Mouse (Mus musculus): ENCODE measurements around the gene Fkbp11. TPM values are rescaled to one million over a fixed set of nuclear protein-coding genes. Genes with fewer than 3 reads are reported as not detected.
A peak's percentile ranks its signal among the peaks of the same experiment; 100 is the strongest.

The Fkbp11 gene
- total RNA-seq, 2 experiments from 2014 or later: 1.9 to 2.6 TPM

- peak; percentile 96 to 97 for DNase-seq (ENCODE audit: low spot score in 2 of 2)
These were observed 28.6 kb downstream of the Fkbp11 start for GRCm38 (mm10) chr15:98699190-98700105.

DNA sequence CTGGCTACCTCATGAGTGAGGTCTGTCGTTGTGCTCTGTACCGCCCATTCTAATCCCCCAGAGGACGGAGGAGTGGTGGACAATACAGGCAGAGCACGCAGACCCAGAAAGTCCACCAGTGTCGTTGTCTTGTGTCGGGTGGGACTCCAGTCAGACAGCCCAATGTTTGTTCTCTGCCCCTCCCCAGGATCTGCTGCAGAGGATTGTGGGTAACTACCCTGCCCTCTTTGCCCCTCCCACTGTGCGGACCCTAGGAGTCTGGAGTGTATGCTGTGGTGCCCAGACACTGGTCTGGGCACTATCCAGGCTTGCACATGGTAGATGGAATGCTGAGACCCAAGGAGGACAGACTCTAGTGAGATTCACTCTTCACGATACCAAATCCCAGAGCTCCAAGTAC is 31.8 kb downstream of the Fkbp11 start:
- DNase-seq (ENCODE audit: low spot score in 2 of 2): no peak

DNA sequence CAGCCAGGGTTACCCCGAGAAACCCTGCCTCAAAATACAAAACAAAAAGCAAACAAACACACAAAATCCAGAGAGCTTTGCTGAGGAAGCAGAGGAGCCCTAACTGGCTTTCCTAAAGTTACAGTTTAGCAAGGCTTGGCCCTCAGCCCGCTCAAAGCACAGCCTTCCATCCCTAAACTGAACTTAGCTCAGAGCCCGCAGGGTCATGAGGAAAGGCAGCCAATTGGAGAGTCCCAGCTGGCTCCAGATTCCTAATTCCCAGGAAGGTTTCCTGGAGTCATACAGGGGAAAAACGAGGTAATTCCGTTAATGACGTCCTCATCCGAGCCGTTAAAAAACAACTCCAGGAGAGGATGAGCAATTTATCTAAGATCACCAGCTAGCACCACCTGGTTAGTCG is 32.3 kb downstream of the Fkbp11 start:
- no peak for DNase-seq (ENCODE audit: low spot score in 2 of 2)

- no peak for DNase-seq (ENCODE audit: low spot score in 2 of 2)
These were observed 35.8 kb downstream of the Fkbp11 start for GRCm38 (mm10) chr15:98692171-98692715.

DNA sequence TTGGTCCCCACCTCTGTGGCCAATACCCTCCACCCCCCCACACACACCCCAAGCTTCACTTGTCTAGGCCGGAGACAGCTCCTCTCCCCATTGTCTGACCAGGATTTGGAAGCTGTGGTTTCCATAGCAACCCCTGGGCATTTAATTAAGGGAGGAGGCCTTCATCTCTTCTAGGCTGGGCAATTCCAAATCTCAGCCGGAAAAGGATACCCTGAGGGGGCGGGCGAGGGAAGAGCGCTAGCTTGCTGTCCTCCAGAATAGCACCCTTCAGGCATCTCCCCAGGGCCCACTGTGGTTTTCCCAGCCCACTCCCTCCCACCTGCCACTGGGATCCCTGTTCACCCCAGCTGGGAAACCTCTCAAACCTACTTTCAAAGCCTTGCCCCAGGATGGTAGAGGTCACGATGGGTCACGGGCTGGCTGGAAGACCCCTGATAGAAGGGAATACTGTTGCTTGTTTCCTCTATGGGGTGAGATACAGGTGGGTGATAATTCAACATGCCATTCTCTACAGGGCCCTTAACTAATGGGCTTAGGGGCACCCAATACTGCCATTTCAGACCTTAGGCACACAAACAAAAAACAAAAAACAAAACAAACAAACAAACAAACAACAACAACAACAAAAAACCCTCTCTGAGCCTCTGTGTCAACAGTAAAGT is 36.4 kb downstream of the Fkbp11 start:
- peak; percentile 44 to 64 for DNase-seq (ENCODE audit: low spot score in 2 of 2)

- no peak for DNase-seq (ENCODE audit: low spot score in 2 of 2)
These were observed 38.3 kb downstream of the Fkbp11 start for GRCm38 (mm10) chr15:98689682-98690081.

- DNase-seq (ENCODE audit: low spot score in 2 of 2): no peak
These were observed 42.1 kb downstream of the Fkbp11 start for GRCm38 (mm10) chr15:98685926-98686325.

- DNase-seq (ENCODE audit: low spot score in 2 of 2): no peak
These were observed 44.3 kb downstream of the Fkbp11 start for GRCm38 (mm10) chr15:98683746-98684145.

- DNase-seq (ENCODE audit: low spot score in 2 of 2): no peak
These were observed 44.8 kb downstream of the Fkbp11 start for GRCm38 (mm10) chr15:98683177-98683576.

GRCm38 (mm10) chr15:98681633-98682032 is 46.4 kb downstream of the Fkbp11 start:
- DNase-seq (ENCODE audit: low spot score in 2 of 2): no peak

DNA sequence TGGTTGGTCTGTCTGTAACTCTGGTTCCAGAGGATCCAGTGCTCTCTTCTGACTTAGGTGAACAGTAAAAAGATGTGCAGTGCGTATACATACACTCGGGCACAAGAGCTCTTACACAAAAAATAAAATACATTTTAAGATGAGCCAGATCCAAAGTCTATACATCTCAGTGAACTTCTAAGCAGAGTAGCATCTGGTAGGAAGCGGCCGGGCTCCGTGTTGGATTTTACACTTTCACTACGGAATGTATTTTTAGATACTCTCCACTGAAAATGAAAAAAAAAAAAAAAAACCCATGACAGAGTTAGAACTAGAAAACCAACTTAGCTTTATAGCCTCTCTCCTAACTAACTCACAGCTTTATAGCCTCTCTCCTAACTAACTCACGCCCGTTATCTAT is 47.3 kb downstream of the Fkbp11 start:
- no peak for DNase-seq (ENCODE audit: low spot score in 2 of 2)

DNA sequence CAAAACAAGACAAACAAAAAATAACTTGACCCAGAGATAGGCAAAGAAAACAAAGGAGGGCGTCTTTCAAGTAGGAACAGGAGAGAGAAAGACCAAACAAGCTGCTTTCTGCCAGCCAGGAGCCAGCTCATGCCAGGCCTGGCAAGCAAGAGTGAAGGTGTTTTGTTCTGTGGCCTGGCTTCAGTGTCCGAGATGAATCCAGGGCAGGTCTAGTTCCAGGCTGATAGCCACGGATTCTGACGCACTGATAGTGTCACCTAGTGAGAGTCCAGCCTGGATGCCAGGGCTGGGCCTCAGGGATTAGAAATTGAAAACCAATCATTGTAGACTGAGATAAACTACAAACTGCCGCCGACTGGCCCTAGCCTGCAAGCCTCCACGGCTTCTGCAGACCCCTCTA is 50.0 kb downstream of the Fkbp11 start:
- no peak for DNase-seq (ENCODE audit: low spot score in 2 of 2)

DNA sequence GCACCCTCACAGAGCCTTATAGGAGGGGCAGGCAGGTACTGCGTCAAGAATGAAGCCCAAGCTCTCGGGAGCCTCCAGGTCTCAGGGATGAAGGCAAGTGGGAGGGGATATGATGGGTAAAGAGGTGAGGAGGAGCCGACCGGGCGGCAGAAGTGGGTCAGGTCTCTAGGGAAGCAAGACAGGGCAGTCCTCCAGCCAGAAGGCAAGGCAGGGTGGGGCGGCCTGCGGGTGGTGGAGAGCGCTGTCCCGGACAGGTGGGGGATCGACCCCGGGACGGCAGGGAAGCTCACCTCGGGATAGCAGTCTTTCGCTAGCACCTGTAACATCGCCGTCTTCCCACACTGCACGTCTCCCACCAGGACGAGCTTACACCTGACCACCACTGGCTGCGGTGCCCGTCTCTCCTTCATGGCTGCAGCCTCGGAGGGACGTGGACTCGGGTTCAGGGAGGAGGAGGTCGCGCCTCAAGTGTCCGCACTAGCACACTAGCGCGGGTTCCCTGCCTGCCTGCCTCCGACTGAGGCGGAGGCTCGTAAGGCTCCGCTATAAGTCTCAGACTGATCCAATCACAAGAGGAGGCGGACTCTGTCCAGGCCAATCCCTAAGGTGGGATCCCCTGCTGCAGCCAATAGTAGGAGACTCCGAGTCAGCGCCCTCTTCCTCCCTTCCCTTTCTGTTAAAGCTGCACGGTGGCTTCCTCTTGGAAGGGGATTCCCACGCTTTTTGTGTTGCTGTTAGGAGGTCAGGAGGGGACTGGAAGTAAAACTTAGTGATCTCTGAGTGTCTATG is 50.9 kb downstream of the Fkbp11 start, which contains the start of gene Rnd1:
TSS of gene Rnd1 (minus strand) at position 522 of the 789 bp plus-strand sequence.
- DNase-seq (ENCODE audit: low spot score in 2 of 2): peak; percentile 91

- DNase-seq (ENCODE audit: low spot score in 2 of 2): peak in 1 of 2 experiments; percentile 47
These were observed 51.5 kb downstream of the Fkbp11 start for GRCm38 (mm10) chr15:98676471-98676870.

DNA sequence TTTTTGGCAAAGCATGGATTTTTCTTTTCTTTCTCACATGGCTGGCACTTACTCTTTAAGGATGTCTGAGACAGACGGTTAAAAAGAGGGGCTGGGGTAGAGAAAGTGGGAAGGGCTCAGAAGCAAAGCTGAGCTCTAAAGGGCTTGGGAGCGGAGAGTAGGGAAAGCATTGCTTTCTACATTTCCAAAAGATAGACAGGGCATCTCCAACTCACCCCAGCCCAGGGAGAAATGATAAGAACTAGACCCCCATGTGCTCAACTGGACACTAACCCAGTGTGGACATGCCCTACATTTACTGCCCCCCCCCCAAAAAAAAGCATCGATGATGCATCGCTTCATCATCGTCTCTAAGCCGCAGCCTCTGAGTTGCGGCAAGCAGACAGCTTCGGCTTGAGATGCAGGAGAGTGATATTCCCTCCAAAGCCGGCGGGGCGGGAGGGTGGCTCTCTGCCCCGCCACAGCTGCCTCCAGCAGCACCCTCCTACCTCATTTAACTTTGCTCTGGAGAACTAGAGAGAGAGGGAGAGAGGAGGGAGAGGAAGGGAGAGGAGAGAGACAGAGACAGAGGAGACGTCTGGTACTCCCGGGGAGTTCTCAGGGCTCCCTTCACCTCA is 52.3 kb downstream of the Fkbp11 start:
- DNase-seq (ENCODE audit: low spot score in 2 of 2): no peak

- DNase-seq (ENCODE audit: low spot score in 2 of 2): peak in 1 of 2 experiments; percentile 40
These were observed 52.9 kb downstream of the Fkbp11 start for GRCm38 (mm10) chr15:98674994-98675545.
